Mouse (Mus musculus) spleen, adult 2 months (tissue): ENCODE results near the gene Gm20388.

Experiments used
- CTCF ChIP-seq: fragments of 200-500 bp; IDR thresholded peaks from 2 replicates; pipeline ENCODE4 v1.5.1; 2011; ENCODE audit warnings: mild to moderate bottlenecking, inconsistent platforms; ENCODE audit not compliant: insufficient read depth, insufficient read length, insufficient replicate concordance; ENCODE audit errors: extremely low read depth
- POLR2A ChIP-seq: fragments of 200-500 bp; IDR thresholded peaks from 2 replicates; pipeline ENCODE4 v1.6.1; 2011; ENCODE audit warnings: low read depth, low read length, inconsistent platforms

- no peak for TF ChIP-seq POLR2A
- TF ChIP-seq CTCF, result no peak
Measured at GRCm38 (mm10) chr8:122187271-122187670, 2276.6 kb downstream of the Gm20388 start.
